Mouse (Mus musculus): ENCODE data around the gene Olfr275. TPM values are rescaled to one million over a fixed set of nuclear protein-coding genes. Genes with fewer than 3 reads are reported as not detected.

Gene Olfr275
- polyA plus RNA-seq, 1 experiment from 2014 or later = not detected

Other genes starting within 250 kb of the Olfr275 start
- not detected in 2 replicates for gene Toporsl, start 218.3 kb upstream of the Olfr275 start, polyA plus RNA-seq (2016; fragmentation: Nextera tagmentation; extraction: Ambion mirVana)
- gene Olfr273, start 44.6 kb downstream of the Olfr275 start, polyA plus RNA-seq (2016; fragmentation: Nextera tagmentation; extraction: Ambion mirVana) = not detected in 2 replicates
- not detected in 2 replicates for gene Olfr272, start 104.6 kb downstream of the Olfr275 start, polyA plus RNA-seq (2016; fragmentation: Nextera tagmentation; extraction: Ambion mirVana)
- gene Olfr270, start 149.9 kb downstream of the Olfr275 start, polyA plus RNA-seq (2016; fragmentation: Nextera tagmentation; extraction: Ambion mirVana) = not detected in 2 replicates
- not detected in 2 replicates for gene Nipsnap3a, start 174.7 kb downstream of the Olfr275 start, polyA plus RNA-seq (2016; fragmentation: Nextera tagmentation; extraction: Ambion mirVana)
- gene Nipsnap3b, start 197.3 kb downstream of the Olfr275 start, polyA plus RNA-seq (2016; fragmentation: Nextera tagmentation; extraction: Ambion mirVana) = 69.0 and 72.6 TPM in 2 replicates

All from embryonic facial prominence, embryonic 12.5 days (tissue).